Mouse (Mus musculus) large intestine, adult 2 months (tissue): ENCODE measurements around the gene Pkd1l1. TPM values are rescaled to one million over a fixed set of nuclear protein-coding genes. Genes with fewer than 3 reads are reported as not detected.

Experiments used
- polyA plus RNA-seq: library from polyadenylated mRNA; depleted of rRNA; stranded (reverse); fragments of >200 nt; gene quantifications from 2 replicates; pipeline ENCODE4 v1.2.3, GENCODE M21; 2012; rRNA removed

Gene Pkd1l1
- polyA plus RNA-seq, 1 experiment = 0.01 TPM

Other genes with a start within 250 kb of the Pkd1l1 start
- 2.7 and 5.2 TPM in 2 replicates for gene Hus1, start 37.9 kb upstream of the Pkd1l1 start, polyA plus RNA-seq
- gene Gm11992, start 75.3 kb upstream of the Pkd1l1 start, polyA plus RNA-seq = 0.55 and 1.8 TPM in 2 replicates
- 0.26 and 0.51 TPM in 2 replicates for gene Sun3, start 75.7 kb upstream of the Pkd1l1 start, polyA plus RNA-seq
- gene Upp1, start 144.8 kb upstream of the Pkd1l1 start, polyA plus RNA-seq = 806 and 814 TPM in 2 replicates
- gene Abca13, start 218.7 kb upstream of the Pkd1l1 start, polyA plus RNA-seq = 0.01 TPM in 1 of 2 replicates, not detected in the other